Mouse (Mus musculus): ENCODE results near the gene Haus2.

Gene Haus2

DNA sequence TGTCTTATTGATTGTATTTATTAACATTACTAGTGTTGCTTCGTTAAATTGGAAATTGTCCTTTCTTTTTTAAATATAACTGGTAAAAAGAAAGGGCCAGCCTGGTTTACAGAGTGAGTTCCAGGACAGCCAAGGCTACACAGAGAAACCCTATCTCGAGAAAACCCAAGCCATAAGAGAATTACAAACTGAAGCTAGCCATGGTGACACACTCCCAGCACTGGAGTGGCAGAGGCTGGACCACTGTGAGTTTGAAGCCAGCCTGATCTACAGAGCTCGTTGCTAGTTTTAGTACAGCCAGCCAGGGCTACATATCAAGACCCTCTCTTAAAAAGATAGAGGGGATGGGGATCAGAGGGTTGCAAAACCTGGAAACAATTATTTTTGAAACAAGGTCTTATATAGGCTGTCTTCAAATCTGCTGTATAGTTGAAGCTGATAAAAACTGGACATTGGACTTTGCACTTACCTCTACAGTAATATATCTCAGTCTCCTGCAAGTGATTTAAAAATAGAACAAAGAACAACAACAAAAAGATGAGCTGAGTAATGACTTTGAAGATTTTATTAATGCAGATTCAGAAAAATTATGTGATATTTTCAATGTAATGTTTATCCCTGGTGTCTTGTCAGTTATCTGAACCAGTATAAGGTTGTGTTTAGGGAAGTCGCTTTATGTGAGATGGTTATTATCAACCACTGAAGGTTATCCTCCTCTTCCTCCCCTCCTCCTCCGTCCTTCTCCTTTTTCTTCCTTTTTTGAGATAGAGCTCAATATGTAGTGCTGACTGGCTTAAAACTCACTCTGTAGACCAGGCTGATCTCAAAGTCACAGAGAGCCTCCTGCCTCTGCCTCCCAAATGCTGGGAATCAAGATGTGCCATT lies 7.3 kb downstream of the Haus2 start:
- ATAC-seq (ENCODE audit: insufficient number of reproducible peaks, low FRiP score, low TSS enrichment): no peak

DNA sequence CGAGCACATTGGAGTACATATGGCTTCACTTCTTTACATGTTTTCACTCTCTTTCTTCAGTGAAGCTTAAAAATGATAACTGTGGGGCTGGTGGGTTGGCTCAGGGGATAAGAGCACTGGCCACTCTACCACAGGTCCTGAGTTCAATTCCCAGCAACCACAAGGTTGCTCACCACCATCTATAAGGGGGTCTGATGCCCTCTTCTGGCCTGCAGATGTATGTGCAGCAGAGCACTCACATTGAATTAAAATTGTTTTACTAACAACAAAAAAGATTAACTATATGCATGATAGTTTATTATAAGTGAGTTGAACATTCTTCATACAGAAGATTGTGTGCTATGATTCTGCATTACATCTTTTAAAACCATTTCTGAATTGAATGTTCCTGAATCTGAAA lies 10.4 kb downstream of the Haus2 start:
- ATAC-seq (ENCODE audit: insufficient number of reproducible peaks, low FRiP score, low TSS enrichment): no peak

DNA sequence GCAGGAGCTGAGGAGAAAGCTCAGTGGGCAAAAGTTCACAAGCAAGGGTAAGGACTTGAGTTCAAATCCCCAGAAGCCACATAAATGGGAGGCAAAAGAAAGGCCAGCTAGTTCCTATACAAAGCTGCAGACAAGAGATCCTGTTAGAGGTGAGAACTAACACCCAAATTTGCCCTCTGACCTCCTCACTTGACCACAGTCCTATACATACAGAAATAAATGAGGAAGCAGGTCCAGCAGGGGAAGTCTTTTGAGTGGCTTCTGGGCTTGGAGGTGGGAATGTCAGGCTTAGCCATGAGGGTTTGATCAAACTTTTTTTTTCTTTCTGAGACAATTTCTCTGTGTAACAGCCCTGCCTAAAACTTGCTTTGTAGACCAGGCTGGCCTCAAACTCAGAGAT lies 13.7 kb downstream of the Haus2 start:
- ATAC-seq (ENCODE audit: insufficient number of reproducible peaks, low FRiP score, low TSS enrichment): no peak

DNA sequence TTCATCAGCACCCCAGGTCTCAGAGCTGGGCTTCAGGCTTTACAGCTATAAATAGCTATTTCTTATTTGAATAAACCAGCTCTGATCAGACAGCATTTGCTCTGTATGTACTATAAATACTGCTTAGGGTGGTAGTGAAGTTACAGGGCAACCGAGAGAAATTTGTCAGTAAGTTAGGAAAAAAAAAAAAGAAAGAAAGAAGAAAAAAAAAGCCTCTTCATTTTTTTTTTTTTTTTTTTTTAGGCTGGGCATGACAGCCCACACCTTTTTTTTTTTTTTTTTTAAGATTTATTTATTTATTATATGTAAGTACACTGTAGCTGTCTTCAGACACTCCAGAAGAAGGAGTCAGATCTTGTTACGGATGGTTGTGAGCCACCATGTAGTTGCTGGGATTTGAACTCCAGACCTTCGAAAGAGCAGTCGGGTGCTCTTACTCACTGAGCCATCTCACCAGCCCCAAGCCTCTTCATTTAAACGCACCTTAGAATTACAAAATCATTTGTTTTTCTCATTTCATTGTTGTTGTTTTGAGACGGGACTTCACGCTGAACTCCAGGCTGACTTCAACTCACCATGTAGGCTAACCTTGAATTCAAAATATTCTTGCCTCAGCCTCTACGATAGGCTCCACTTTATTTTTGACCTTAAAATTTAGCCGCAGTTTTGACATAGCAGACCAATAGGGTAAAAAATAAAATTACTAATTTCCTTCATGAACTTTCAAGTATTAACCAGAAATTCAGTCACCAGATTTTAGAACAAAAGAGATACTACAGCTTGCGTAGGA lies 19.1 kb downstream of the Haus2 start:
- peak; percentile 5; the same call in 1 of the 2 replicates for ATAC-seq (ENCODE audit: insufficient number of reproducible peaks, low FRiP score, low TSS enrichment)

DNA sequence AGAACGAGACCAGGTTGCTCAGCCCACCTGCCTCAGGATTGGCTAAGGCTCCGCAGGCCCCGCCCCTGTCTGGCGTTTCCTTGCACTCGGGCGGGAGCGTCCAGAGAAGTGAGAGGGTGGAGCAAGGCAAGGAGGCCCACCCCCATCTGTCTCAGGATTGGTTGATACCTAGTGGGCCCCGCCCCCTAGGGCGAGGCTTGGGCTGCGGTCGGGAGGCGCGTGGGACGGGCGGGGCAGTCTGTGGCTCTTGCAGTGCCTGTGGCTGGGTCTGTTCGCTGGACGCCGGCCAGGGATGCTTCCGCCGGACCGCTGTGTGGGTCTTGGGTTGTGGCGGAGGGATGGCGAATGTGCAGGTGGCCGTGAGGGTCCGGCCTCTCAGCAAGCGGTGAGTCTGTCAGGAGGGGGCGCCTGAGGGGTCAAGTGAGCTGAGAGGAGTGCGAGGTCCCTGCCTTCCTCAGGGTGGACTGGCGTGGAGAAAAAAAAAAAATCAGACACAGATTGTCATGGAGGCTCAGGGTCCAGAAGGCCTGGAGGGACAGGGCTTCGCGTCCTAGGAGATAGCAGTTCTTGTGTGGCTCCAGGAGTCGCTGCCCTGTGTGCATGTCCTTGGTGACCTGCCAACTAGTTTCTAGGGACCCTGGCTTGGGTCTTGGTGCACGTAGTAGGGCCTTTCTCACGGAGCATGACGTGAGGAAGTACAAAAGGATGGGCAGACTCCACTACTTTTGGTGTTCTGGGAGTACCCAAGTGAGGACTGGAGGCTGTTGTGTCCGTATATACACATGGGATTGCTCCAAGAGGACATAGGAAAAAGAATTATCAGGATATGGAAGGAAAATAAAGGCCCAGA lies 19.9 kb downstream of the Haus2 start, which contains the start of gene Stard9:
TSS of gene Stard9 (plus strand) at position 236 of the 850 bp plus-strand sequence.
- ATAC-seq (ENCODE audit: insufficient number of reproducible peaks, low FRiP score, low TSS enrichment): peak; percentile 99

DNA sequence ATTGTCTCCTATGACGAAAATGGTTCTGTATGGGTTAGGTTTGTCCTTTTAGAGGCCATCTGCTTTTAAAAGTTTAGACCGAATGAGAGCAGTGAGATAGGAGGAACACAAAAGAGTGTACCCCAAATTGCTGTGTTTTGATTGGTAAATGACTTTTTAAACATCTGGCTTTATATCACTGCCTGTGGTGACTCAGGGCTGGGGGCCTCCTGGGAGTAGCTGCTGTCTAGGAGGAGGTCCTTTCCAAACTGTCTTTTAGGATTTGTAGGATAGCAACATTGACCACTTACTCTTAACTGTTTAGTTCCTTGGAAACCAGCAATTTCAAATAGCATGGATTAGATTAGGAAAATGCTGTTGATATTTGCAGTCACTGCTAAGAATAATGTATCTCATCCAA lies 21.1 kb downstream of the Haus2 start:
- ATAC-seq (ENCODE audit: insufficient number of reproducible peaks, low FRiP score, low TSS enrichment): no peak

DNA sequence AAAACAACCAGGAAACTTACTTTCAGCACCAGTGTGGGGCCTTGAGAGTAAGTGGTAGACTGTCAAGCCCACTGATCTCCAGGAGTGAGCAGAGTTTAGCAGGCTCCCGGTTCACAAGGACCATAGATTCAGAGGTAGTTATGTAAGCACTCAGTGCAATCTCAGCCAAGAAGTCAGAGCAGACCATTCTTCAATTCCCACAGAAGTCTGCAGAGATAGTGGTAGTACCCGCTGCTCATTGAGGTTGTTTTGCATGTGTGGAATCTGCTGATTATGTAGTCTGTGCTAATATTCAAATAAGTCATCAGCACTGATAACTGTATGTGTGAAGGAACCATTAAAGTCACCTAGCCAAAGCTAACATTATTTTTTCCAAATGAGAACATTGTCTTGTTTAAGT lies 21.5 kb downstream of the Haus2 start:
- no peak for ATAC-seq (ENCODE audit: insufficient number of reproducible peaks, low FRiP score, low TSS enrichment)

DNA sequence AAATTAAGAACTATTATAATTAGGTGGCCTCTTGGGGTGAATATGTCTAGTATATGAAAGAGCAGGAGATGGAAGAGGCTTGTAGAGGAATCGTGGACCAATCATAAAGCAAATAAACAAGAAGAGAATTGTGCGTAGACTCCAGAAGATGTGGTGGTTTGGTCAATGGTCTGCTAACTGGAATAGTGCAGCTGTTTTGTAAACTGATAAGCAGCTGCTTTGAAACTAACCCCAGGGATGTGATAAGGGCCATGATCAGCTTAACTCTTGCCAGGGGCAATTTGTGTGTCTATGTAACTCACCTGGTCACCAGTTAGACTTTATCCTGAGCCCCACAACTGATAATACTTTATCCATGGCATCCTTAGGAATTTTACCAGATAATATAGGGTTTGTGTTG lies 22.3 kb downstream of the Haus2 start:
- no peak for ATAC-seq (ENCODE audit: insufficient number of reproducible peaks, low FRiP score, low TSS enrichment)

DNA sequence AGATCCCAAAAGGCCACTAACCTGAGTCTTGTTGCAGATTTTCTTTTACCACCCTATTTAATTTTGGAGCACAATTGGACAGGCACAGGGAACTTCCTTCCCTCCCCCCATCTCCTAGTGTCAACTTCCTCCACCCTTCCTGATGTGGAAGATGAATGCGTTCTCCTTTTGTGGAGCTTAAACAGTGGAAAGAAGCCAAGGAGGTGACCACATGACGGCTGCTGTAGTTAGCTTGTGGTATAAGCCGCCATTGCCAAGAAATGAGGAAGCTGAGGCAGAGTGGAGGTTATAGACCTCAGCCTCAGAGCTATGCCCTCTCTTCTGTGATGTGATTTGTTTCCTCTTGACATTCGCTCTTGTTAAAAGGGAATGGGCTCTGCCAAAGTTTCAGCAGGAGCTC lies 22.8 kb downstream of the Haus2 start:
- ATAC-seq (ENCODE audit: insufficient number of reproducible peaks, low FRiP score, low TSS enrichment): no peak

DNA sequence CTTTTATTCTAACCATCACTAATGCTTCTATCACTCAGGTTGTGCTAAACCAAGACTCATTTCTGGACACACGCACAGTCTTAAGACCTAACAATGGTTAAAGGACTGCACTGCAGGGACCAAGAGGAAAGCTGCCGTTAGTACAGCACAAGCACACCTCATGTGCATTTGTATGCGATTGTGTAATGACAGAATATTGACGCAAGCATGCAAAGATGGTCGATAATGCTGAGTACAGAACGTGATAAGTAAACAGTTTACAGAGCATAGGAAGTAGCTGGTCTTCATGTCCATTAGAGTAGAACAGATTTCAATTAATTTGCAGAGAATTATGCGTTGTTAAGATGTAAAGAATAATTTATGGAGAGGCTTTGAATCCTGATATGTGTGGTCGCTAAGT lies 31.7 kb downstream of the Haus2 start:
- ATAC-seq (ENCODE audit: insufficient number of reproducible peaks, low FRiP score, low TSS enrichment): no peak

DNA sequence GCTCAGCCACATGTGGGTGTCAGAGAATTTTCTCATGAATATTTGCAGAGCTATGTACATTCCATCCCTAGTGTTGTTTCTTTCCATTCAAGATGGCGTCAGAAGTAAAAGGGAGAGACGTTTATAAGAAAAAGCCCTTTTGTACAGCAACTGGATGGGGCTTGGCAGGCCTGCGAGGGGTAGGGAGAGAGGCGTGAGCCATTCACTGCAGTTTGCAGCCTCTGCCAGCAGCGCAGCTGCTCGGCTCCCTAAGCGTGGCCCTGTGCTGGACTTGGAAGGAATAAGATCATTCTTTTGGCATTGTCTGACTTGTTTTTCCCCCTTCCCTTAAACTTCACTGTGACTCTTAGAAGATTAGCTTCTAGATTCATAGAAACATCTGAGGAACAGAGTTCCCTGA lies 34.7 kb downstream of the Haus2 start:
- no peak for ATAC-seq (ENCODE audit: insufficient number of reproducible peaks, low FRiP score, low TSS enrichment)

DNA sequence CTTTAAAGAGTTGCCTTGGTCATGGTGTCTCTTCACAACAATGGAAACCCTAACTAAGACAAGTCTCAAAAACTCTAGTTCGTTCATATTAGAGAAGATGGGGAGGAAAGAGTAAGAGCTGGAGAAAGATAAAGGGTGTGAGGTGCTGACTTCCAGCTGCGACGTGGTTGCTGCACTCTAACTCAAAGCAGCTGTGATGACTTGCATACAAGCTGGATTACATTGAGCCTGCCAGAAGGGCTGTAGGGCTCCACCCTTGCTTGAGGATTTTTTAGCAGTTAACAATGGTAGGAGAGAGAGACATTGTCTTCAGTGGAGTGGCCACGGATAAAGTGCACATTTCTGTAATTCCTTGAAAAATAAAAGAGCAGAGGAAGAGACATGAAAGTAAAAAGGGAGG lies 37.6 kb downstream of the Haus2 start:
- ATAC-seq (ENCODE audit: insufficient number of reproducible peaks, low FRiP score, low TSS enrichment): no peak

DNA sequence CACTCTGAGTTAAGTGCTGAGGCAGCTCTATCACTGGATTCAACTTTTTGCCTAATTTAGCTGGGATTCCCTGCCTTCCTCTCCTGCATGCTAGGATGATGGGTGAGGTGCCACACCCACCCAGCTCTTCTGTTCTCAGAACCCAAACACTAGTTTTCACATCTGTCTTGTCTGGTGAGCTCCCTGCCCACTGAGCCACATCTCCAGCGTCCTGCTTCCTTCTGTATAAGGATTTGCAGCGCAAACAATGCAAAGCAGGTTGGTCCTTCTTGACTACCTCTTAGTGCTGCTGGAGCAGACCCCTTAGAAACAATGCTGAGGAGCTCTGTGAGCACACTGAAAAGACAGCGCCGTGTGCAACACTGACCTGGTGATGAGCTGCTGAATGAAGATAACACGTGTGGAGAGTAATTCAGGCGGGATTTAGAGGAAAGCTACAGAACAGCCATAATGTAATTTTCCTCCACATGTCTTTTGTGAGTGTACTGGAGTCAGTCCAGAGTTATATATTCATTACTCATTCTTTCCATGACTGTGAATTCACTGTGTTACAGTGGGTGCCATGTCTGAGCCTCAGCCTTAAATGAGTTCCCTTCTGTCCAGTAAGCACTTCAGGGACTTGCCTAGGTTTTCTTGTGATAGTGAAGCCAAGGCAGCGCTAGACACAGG lies 43.2 kb downstream of the Haus2 start:
- no peak for ATAC-seq (ENCODE audit: insufficient number of reproducible peaks, low FRiP score, low TSS enrichment)

DNA sequence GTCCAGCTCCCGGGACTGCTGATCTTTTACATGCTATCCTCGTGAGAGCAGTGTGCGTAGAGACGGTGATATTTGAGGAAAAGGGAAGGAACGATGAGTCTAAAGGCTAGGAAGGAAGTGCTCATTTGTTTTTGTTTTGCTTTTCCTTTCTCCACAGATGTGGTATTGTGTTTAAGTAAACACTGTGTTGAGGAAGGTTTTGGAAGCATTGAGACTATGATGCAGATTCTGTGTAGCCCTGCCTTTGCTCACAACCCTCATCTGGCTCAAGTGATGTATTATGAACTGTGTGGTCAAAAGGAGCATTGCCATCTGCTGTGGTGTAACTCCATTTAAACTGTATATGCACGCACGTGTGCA lies 43.7 kb downstream of the Haus2 start:
- ATAC-seq (ENCODE audit: insufficient number of reproducible peaks, low FRiP score, low TSS enrichment): no peak

DNA sequence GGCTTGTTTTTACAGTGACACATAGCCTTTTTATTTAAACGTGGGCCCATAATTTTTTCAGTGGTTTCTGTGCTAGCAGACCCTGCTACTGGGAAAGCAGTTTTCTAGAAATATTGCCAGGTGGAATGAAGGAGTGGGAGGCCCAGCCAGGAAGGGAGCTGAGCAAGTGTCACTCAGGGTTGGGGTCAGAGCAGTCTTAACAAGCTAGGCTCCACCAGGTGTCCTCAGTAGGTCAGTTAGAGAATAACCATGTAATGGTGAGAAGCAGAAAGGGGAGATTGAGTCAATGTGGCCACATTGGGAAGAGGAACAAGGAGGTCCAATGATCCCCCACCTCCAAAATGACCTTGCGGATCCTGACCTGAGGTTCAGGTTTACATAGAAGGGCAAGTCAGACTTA lies 45.5 kb downstream of the Haus2 start:
- ATAC-seq (ENCODE audit: insufficient number of reproducible peaks, low FRiP score, low TSS enrichment): no peak

DNA sequence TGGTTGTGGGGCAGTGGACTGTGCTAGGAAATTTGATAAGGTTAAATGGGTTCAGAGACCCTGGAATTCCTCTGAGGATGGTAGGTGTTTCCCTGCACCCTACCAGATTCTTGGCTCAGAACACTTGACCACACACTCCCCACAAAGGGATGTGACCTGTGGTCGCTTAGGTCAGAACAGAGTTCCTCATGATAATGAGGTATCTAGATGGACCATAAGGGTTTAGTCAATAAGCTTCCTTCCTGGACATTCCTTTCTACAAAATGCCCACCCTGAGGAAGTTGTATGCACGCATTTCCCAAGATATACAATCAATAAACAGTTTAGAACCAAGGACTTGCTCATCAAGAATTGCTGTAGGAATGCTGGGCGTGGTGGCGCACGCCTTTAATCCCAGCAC lies 46.7 kb downstream of the Haus2 start:
- ATAC-seq (ENCODE audit: insufficient number of reproducible peaks, low FRiP score, low TSS enrichment): no peak

DNA sequence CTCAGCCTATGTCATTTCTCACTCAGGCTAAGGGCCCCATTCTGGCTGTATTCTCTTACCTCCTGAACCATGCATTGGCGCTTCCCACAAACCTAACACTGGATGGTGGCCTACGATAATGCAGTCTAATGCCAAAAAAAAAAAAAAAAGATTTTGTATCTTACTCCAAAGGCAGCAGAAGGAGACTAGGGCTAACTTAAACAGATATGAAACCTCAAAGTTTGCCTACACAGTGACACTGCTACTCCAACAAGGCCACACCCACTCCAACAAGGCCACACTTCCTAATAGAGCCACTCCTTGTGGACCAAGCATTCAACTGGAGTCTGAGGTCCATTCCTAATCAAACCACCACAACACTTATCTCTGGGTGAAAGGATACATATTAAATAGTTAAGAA lies 47.5 kb downstream of the Haus2 start:
- no peak for ATAC-seq (ENCODE audit: insufficient number of reproducible peaks, low FRiP score, low TSS enrichment)

DNA sequence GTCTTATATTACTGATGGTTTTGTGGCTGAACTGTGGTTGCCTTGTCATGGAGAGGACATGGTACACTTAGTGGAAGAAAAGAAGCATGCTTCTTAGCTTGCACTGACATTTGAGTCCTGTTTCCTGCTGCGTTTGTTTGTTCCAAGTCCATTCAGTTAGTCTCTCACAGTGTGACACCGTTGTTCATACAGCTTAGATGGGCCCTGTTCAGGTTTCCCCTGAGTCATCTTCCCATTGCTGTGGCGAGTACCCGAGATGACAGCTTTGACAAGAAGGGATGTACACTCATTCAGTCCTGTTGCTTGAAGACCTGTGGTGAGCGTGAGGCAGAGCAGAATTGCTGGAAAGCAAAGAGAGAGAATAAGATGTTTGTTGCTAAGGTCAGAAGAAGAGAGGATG lies 49.3 kb downstream of the Haus2 start:
- no peak for ATAC-seq (ENCODE audit: insufficient number of reproducible peaks, low FRiP score, low TSS enrichment)

DNA sequence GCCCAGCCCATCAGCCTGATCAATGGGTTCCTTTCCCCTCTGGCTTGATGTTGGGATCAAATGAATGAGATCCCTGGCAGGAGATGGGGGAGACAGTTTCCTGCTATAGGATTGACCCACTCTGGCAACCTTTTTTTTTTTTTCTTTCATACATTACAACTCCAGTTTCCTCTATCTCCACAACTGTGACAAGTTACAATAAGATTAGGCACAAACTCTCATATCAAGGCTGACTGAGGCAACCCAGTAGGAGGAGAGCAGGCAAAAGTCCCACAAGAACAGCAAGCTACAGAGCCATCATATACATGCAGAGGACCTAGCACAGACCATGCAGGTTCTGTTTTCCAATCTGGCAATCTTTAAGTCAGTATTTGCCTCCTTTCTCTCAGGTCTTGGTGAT lies 50.1 kb downstream of the Haus2 start:
- ATAC-seq (ENCODE audit: insufficient number of reproducible peaks, low FRiP score, low TSS enrichment): no peak

DNA sequence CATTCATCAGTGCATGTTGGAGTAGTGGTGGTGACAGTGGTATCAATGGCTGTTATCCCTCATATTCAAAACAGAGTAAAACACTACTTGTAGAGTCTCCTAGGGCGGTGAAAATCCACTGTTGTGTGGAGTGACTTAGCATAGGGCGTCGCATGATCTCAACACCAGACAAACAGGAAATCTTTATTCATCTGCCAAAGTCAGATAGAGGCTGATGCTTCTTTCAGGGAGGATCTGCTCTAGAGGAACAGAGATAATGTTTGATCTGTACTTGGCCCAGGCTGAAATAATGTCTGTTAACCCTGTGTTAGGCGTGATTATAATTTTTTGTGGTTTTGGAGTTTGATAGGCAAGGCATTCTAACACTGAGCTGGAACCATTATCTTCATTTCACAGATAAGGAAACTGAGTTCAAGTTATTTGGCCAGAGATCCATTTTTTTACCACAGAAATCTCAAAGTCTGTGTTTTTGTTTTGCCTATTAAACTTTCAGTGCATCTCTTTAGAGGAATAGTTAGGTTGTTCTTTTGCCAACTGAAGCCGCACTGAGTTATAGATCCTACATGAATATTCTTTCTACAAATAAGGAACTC lies 51.4 kb downstream of the Haus2 start:
- ATAC-seq (ENCODE audit: insufficient number of reproducible peaks, low FRiP score, low TSS enrichment): no peak

Data from cerebellum, adult (tissue).